Mouse (Mus musculus): ENCODE results near the gene Atf6. TPM values are rescaled to one million over a fixed set of nuclear protein-coding genes. Genes with fewer than 3 reads are reported as not detected.

Atf6 gene
- polyA plus RNA-seq, 1 experiment from 2014 or later, result 8.8 TPM

GRCm38 (mm10) chr1:170741497-170742246, 125.9 kb downstream of the Atf6 start:
- no peak overlapping the region for H3K4me3 ChIP-seq (replicated peaks)
- ATAC-seq, result no peak
- H3K4me1 ChIP-seq (replicated peaks), result no peaks in the 10 kb centered on the region
- no peaks in the 10 kb centered on the region for H3K9me3 ChIP-seq
- no peak overlapping the region for H3K27ac ChIP-seq
- H3K4me2 ChIP-seq (replicated peaks), result no peak overlapping the region
- 60% methylated on average over 5 of the region's 5 CpGs for WGBS
- H3K36me3 ChIP-seq, result no peaks in the 10 kb centered on the region
- H3K9ac ChIP-seq, result no peak overlapping the region
- no peaks in the 10 kb centered on the region for H3K27me3 ChIP-seq (replicated peaks)

- Histone ChIP-seq H3K4me1 (replicated peaks) (0 out of 2 replicates have a peak, but pooled peaks cover 5% of the 10 kb centered on the region), H3K27me3 (replicated peaks) (no peaks in the 10 kb centered on the region), H3K9me3 (no peaks in the 10 kb centered on the region), H3K9ac (no peak overlapping the region), H3K36me3 (no peaks in the 10 kb centered on the region), H3K4me2 (replicated peaks) (no peak overlapping the region), H3K4me3 (replicated peaks) (no peak overlapping the region), H3K27ac (no peak overlapping the region)
- WGBS, result 84% methylated on average over 3 of the region's 3 CpGs
- no peak for ATAC-seq
These were observed 132.7 kb downstream of the Atf6 start for GRCm38 (mm10) chr1:170734866-170735265.

GRCm38 (mm10) chr1:170732596-170732890, 135.0 kb downstream of the Atf6 start:
- H3K4me3 ChIP-seq (replicated peaks), result no peak overlapping the region
- H3K9me3 ChIP-seq, result no peaks in the 10 kb centered on the region
- no peaks in the 10 kb centered on the region for H3K36me3 ChIP-seq
- H3K27me3 ChIP-seq (replicated peaks), result no peaks in the 10 kb centered on the region
- no peak overlapping the region for H3K27ac ChIP-seq
- ATAC-seq, result no peak
- H3K4me1 ChIP-seq (replicated peaks), result 0 out of 2 replicates have a peak, but pooled peaks cover 5% of the 10 kb centered on the region
- WGBS, result 73% methylated on average over 2 of the region's 2 CpGs
- no peak overlapping the region for H3K9ac ChIP-seq
- no peak overlapping the region for H3K4me2 ChIP-seq (replicated peaks)

GRCm38 (mm10) chr1:170731865-170732595, 135.5 kb downstream of the Atf6 start:
- Histone ChIP-seq H3K9ac (no peak overlapping the region), H3K4me2 (replicated peaks) (no peak overlapping the region), H3K9me3 (no peaks in the 10 kb centered on the region), H3K27me3 (replicated peaks) (no peaks in the 10 kb centered on the region), H3K27ac (no peak overlapping the region), H3K4me3 (replicated peaks) (no peak overlapping the region), H3K36me3 (no peaks in the 10 kb centered on the region), H3K4me1 (replicated peaks) (0 out of 2 replicates have a peak, but pooled peaks cover 5% of the 10 kb centered on the region)
- ATAC-seq, result no peak
- 65% methylated on average over 11 of the region's 11 CpGs for WGBS

- H3K4me1 ChIP-seq (replicated peaks), result 0 out of 2 replicates have a peak, but pooled peaks cover 5% of the 10 kb centered on the region
- H3K4me2 ChIP-seq (replicated peaks), result no peak overlapping the region
- H3K9ac ChIP-seq, result no peak overlapping the region
- ATAC-seq, result no peak
- 83% methylated on average over 8 of the region's 8 CpGs for WGBS
- H3K27me3 ChIP-seq (replicated peaks), result no peaks in the 10 kb centered on the region
- no peak overlapping the region for H3K4me3 ChIP-seq (replicated peaks)
- no peak overlapping the region for H3K27ac ChIP-seq
- H3K9me3 ChIP-seq, result no peaks in the 10 kb centered on the region
- H3K36me3 ChIP-seq, result no peaks in the 10 kb centered on the region
These were observed 138.2 kb downstream of the Atf6 start for GRCm38 (mm10) chr1:170729267-170729962.

DNA sequence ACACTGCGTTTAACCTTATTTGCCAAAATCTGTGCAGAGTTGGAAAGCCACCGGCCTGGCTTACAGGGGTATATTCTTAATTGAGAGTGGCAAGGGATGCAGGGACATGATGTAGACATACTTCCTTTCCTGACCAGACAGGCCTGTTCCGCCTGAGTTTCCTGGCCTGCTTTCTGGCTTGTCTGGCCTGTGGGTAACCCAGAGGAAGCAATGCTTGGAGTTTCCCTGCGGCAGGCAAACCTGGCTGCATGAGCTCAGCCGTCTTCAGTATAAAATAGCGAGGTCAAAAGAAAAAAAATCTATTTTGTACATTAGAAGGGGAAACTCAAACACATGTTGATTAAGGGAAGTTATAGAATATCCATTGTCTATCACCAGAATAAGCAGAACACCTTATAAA, 139.0 kb downstream of the Atf6 start:
- Histone ChIP-seq H3K9me3 (no peaks in the 10 kb centered on the region), H3K4me2 (replicated peaks) (no peak overlapping the region), H3K36me3 (no peaks in the 10 kb centered on the region), H3K4me1 (replicated peaks) (0 out of 2 replicates have a peak, but pooled peaks cover 5% of the 10 kb centered on the region), H3K4me3 (replicated peaks) (no peak overlapping the region), H3K27ac (no peak overlapping the region), H3K9ac (no peak overlapping the region), H3K27me3 (replicated peaks) (no peaks in the 10 kb centered on the region)
- 71% methylated on average over 6 of the region's 6 CpGs for WGBS
- ATAC-seq, result no peak

- Histone ChIP-seq H3K27me3 (replicated peaks) (no peaks in the 10 kb centered on the region), H3K4me1 (replicated peaks) (no peaks in the 10 kb centered on the region), H3K9ac (no peak overlapping the region), H3K27ac (no peak overlapping the region), H3K9me3 (no peaks in the 10 kb centered on the region), H3K36me3 (no peaks in the 10 kb centered on the region), H3K4me3 (replicated peaks) (no peak overlapping the region), H3K4me2 (replicated peaks) (no peak overlapping the region)
- 90% methylated on average over 5 of the region's 5 CpGs for WGBS
- ATAC-seq, result no peak
These were observed 146.0 kb downstream of the Atf6 start for GRCm38 (mm10) chr1:170721560-170721959.

GRCm38 (mm10) chr1:170718133-170718810, 149.3 kb downstream of the Atf6 start:
- Histone ChIP-seq H3K9ac (no peak overlapping the region), H3K36me3 (no peaks in the 10 kb centered on the region), H3K4me1 (replicated peaks) (no peaks in the 10 kb centered on the region), H3K27ac (no peak overlapping the region), H3K27me3 (replicated peaks) (no peaks in the 10 kb centered on the region), H3K4me2 (replicated peaks) (no peak overlapping the region), H3K4me3 (replicated peaks) (no peak overlapping the region), H3K9me3 (no peaks in the 10 kb centered on the region)
- WGBS, result 61% methylated on average over 8 of the region's 8 CpGs
- no peak for ATAC-seq

- H3K4me2 ChIP-seq (replicated peaks), result no peak overlapping the region
- H3K4me3 ChIP-seq (replicated peaks), result no peak overlapping the region
- ATAC-seq, result no peak
- no peaks in the 10 kb centered on the region for H3K36me3 ChIP-seq
- no peaks in the 10 kb centered on the region for H3K27me3 ChIP-seq (replicated peaks)
- H3K9me3 ChIP-seq, result no peaks in the 10 kb centered on the region
- H3K4me1 ChIP-seq (replicated peaks), result no peaks in the 10 kb centered on the region
- WGBS, result 63% methylated on average over 3 of the region's 3 CpGs
- no peak overlapping the region for H3K27ac ChIP-seq
- H3K9ac ChIP-seq, result no peak overlapping the region
These were observed 150.2 kb downstream of the Atf6 start for GRCm38 (mm10) chr1:170717241-170717828.

GRCm38 (mm10) chr1:170711731-170712130, 155.8 kb downstream of the Atf6 start:
- Histone ChIP-seq H3K9me3 (no peaks in the 10 kb centered on the region), H3K27me3 (replicated peaks) (no peaks in the 10 kb centered on the region), H3K36me3 (no peaks in the 10 kb centered on the region), H3K4me2 (replicated peaks) (no peak overlapping the region), H3K4me3 (replicated peaks) (no peak overlapping the region), H3K4me1 (replicated peaks) (no peaks in the 10 kb centered on the region), H3K9ac (no peak overlapping the region), H3K27ac (no peak overlapping the region)
- ATAC-seq, result no peak
- WGBS, result 95% methylated on average over 7 of the region's 7 CpGs

GRCm38 (mm10) chr1:170709969-170710368, 157.6 kb downstream of the Atf6 start:
- H3K4me1 ChIP-seq (replicated peaks), result no peaks in the 10 kb centered on the region
- no peak overlapping the region for H3K4me3 ChIP-seq (replicated peaks)
- no peak overlapping the region for H3K9ac ChIP-seq
- no peaks in the 10 kb centered on the region for H3K9me3 ChIP-seq
- no peaks in the 10 kb centered on the region for H3K27me3 ChIP-seq (replicated peaks)
- no peak overlapping the region for H3K27ac ChIP-seq
- ATAC-seq, result no peak
- WGBS, result 84% methylated on average over 3 of the region's 3 CpGs
- no peak overlapping the region for H3K4me2 ChIP-seq (replicated peaks)
- H3K36me3 ChIP-seq, result no peaks in the 10 kb centered on the region

GRCm38 (mm10) chr1:170709481-170709880, 158.1 kb downstream of the Atf6 start:
- H3K27me3 ChIP-seq (replicated peaks), result no peaks in the 10 kb centered on the region
- H3K36me3 ChIP-seq, result no peaks in the 10 kb centered on the region
- H3K27ac ChIP-seq, result no peak overlapping the region
- no peak for ATAC-seq
- no peak overlapping the region for H3K9ac ChIP-seq
- H3K4me3 ChIP-seq (replicated peaks), result no peak overlapping the region
- no peak overlapping the region for H3K4me2 ChIP-seq (replicated peaks)
- H3K4me1 ChIP-seq (replicated peaks), result no peaks in the 10 kb centered on the region
- WGBS, result 88% methylated on average over 8 of the region's 8 CpGs
- H3K9me3 ChIP-seq, result no peaks in the 10 kb centered on the region

Data from intestine, embryonic 15.5 days (tissue).